Mouse (Mus musculus) CH12.LX (cell line): ENCODE results near the gene Wnt5b.

Experiments used
- BHLHE40 ChIP-seq: IDR thresholded peaks from 2 replicates; pipeline ENCODE4 v1.6.1; 2011; ENCODE audit warnings: mild to moderate bottlenecking, low read depth, low read length, improper control_type of control experiment
- CHD1 ChIP-seq: IDR thresholded peaks from 2 replicates; pipeline ENCODE4 v1.6.1; 2012; ENCODE audit warnings: low read depth, low read length, improper control_type of control experiment, inconsistent platforms
- CTCF ChIP-seq, 2 experiments: IDR thresholded peaks in 1 of 2; conservative IDR thresholded peaks in 1 of 2; 2 replicates each; pipeline ENCODE4 v1.5.1; 2011 to 2012; ENCODE audit warnings: low read depth in 2 of 2, low read length in 2 of 2, improper control_type of control experiment in 1 of 2, inconsistent platforms in 1 of 2, mild to moderate bottlenecking in 1 of 2, moderate library complexity in 1 of 2
- JUND ChIP-seq: conservative IDR thresholded peaks from 2 replicates; pipeline ENCODE4 v1.6.1; 2011; ENCODE audit warnings: low read depth, low read length, improper control_type of control experiment
- KAT2A ChIP-seq: IDR thresholded peaks from 2 replicates; pipeline ENCODE4 v1.6.1; 2012; ENCODE audit warnings: low read length, improper control_type of control experiment, inconsistent platforms; ENCODE audit not compliant: insufficient replicate concordance
- MAX ChIP-seq: IDR thresholded peaks from 2 replicates; pipeline ENCODE4 v1.6.1; 2011; ENCODE audit warnings: low read length, improper control_type of control experiment
- NELFE ChIP-seq: IDR thresholded peaks from 2 replicates; pipeline ENCODE4 v1.6.1; 2011; ENCODE audit warnings: low read depth, low read length, improper control_type of control experiment
- NRF1 ChIP-seq: IDR thresholded peaks from 2 replicates; pipeline ENCODE4 v1.6.1; 2014; ENCODE audit warnings: low read depth, mild to moderate bottlenecking, inconsistent platforms, low read length, improper control_type of control experiment, moderate library complexity
- POLR2A ChIP-seq: IDR thresholded peaks from 2 replicates; pipeline ENCODE4 v1.6.1; 2011; ENCODE audit warnings: low read depth, mild to moderate bottlenecking, improper control_type of control experiment, low read length
- USF2 ChIP-seq: conservative IDR thresholded peaks from 2 replicates; pipeline ENCODE4 v1.6.1; 2011; ENCODE audit warnings: low read depth, low read length, improper control_type of control experiment
- ZMIZ1 ChIP-seq: IDR thresholded peaks from 2 replicates; pipeline ENCODE4 v1.6.1; 2012; ENCODE audit warnings: low read depth, mild to moderate bottlenecking, inconsistent platforms, low read length, improper control_type of control experiment
- ZNF384 ChIP-seq: IDR thresholded peaks from 2 replicates; pipeline ENCODE4 v1.6.1; 2012; ENCODE audit warnings: low read depth, low read length, improper control_type of control experiment, inconsistent platforms

- TF ChIP-seq CTCF (conservative IDR thresholded peaks at IDR 0.05 in 1 of 2, IDR thresholded peaks at IDR 0.05 in 1 of 2; ENCODE audit: low read depth in 2 of 2, low read length in 2 of 2) (no peak), MAX (no peak), NRF1 (no peak), CHD1 (no peak), USF2 (no peak), POLR2A (no peak), ZNF384 (no peak), KAT2A (no peak), BHLHE40 (no peak), ZMIZ1 (no peak), JUND (no peak), NELFE (no peak)
These were observed 131.6 kb downstream of the Wnt5b start for GRCm38 (mm10) chr6:119412588-119412987.
